ENCODE assay signal across 28 mouse cellular contexts in the genomic region with DNA sequence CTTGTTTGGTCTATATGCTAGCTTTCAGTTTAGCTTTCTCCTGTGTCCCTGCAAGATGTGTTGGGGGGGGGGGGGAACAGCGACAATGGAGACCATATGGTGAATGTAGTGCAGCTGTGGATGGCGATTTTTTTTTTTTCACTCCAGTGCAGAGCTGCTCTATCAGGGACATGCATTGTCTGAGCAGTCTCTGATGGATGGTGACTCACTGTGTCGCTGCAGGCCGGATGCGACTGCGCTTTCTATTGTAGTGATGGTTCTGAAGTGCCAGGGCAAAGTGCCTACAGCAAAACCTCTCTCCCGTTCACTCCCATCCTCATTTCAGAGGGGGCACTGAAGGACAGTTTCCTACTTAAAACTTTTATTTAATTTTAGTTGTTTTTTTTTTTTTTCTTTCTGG.
DNase-seq lines count a peak whose midpoint lies in the region; ATAC-seq lines count a peak whose summit lies in the region.
"Had no signal": no experiment of that assay in that cellular context is flagged by ENCODE, and none has a peak within 500 bp of the region (broad histone marks: within the 10 kb centered on the region; RNA-seq: fewer than 3 reads in every experiment).

No protein-coding gene starts in this region.

- H3K9me3 ChIP-seq in hindbrain, embryonic 13.5 days = no peaks in the 10 kb centered on the region
- H3K9me3 ChIP-seq in hindbrain, embryonic 12.5 days (replicated peaks) = no peaks in the 10 kb centered on the region
- H3K9me3 ChIP-seq: embryonic facial prominence, embryonic 13.5 days; hindbrain, embryonic 15.5 days; intestine, embryonic 15.5 days; lung, embryonic 15.5 days; midbrain, embryonic 10.5 days had no signal

- no peak overlapping the region for H3K9ac ChIP-seq in hindbrain, embryonic 13.5 days
- H3K9ac ChIP-seq in hindbrain, embryonic 12.5 days = no peak overlapping the region
- H3K9ac ChIP-seq: embryonic facial prominence, embryonic 13.5 days; hindbrain, embryonic 15.5 days; intestine, embryonic 15.5 days; liver, embryonic 14.5 days; lung, embryonic 15.5 days had no signal

- ATAC-seq in hindbrain, embryonic 13.5 days (ENCODE audit: low FRiP score) = no peak
- ATAC-seq in hindbrain, embryonic 12.5 days (ENCODE audit: low FRiP score) = no peak
- ATAC-seq: forebrain, embryonic 16.5 days; intestine, embryonic 15.5 days had no signal

- DNase-seq in embryo, embryonic 10.5 days (ENCODE audit: low spot score) = peak; percentile 24
- no peak for DNase-seq in embryo, embryonic 9.5 days (ENCODE audit: extremely low spot score)
- peak; percentile 19 for DNase-seq in right cerebral cortex, adult 18-20 months
- no peak for DNase-seq in right cerebral cortex, postnatal 25 days
- no peak for DNase-seq in adipocyte (ENCODE audit: low spot score)
- DNase-seq in ovary, postnatal 10 days (ENCODE audit: low spot score) = no peak
- DNase-seq: adrenal gland, postnatal 10 days; cerebellum, adult 11-12 months; cerebellum, adult 9-11 months; gastrocnemius, postnatal 14 days; heart, postnatal 14 days; kidney, adult 2 months; kidney, postnatal 36 days; left cerebral cortex, postnatal 4 days; liver had no signal

- H3K27me3 ChIP-seq in hindbrain, embryonic 13.5 days = no peaks in the 10 kb centered on the region
- no peaks in the 10 kb centered on the region for H3K27me3 ChIP-seq in hindbrain, embryonic 12.5 days
- H3K27me3 ChIP-seq: CH12.LX; embryonic facial prominence, embryonic 13.5 days; hindbrain, embryonic 15.5 days; intestine, embryonic 15.5 days; lung, embryonic 15.5 days had no signal

- no peak overlapping the region for H3K4me2 ChIP-seq in hindbrain, embryonic 13.5 days
- no peak overlapping the region for H3K4me2 ChIP-seq in hindbrain, embryonic 12.5 days (replicated peaks)
- H3K4me2 ChIP-seq: embryonic facial prominence, embryonic 13.5 days; hindbrain, embryonic 15.5 days; intestine, embryonic 15.5 days; lung, embryonic 15.5 days had no signal

- no peak overlapping the region for H3K4me3 ChIP-seq in hindbrain, embryonic 13.5 days
- no peak overlapping the region for H3K4me3 ChIP-seq in hindbrain, embryonic 12.5 days
- H3K4me3 ChIP-seq: embryonic facial prominence, embryonic 13.5 days; erythroblast, embryonic 14.5 days; hindbrain, embryonic 15.5 days; intestine, embryonic 15.5 days; layer of hippocampus, adult 2 months; lung, embryonic 15.5 days; midbrain, embryonic 10.5 days; myocyte had no signal

- H3K36me3 ChIP-seq in hindbrain, embryonic 13.5 days = no peaks in the 10 kb centered on the region
- H3K36me3 ChIP-seq in hindbrain, embryonic 12.5 days = no peaks in the 10 kb centered on the region
- H3K36me3 ChIP-seq: embryonic facial prominence, embryonic 13.5 days; hindbrain, embryonic 15.5 days; intestine, embryonic 15.5 days; lung, embryonic 15.5 days; midbrain, embryonic 10.5 days had no signal

- WGBS in hindbrain, embryonic 13.5 days = 46% methylated on average over 7 of the region's 7 CpGs
- 56% methylated on average over 7 of the region's 7 CpGs for WGBS in hindbrain, embryonic 12.5 days

- peaks cover 14% of the 10 kb centered on the region for H3K4me1 ChIP-seq in hindbrain, embryonic 13.5 days (replicated peaks)
- H3K4me1 ChIP-seq in hindbrain, embryonic 12.5 days = peaks cover 6% of the 10 kb centered on the region
- H3K4me1 ChIP-seq: intestine, embryonic 15.5 days had no signal

- peak overlapping the region; percentile 12; the same call in 1 of the 2 replicates for H3K27ac ChIP-seq in hindbrain, embryonic 13.5 days
- no peak overlapping the region for H3K27ac ChIP-seq in hindbrain, embryonic 12.5 days
- H3K27ac ChIP-seq: embryonic facial prominence, embryonic 13.5 days; hindbrain, embryonic 15.5 days; intestine, embryonic 15.5 days; layer of hippocampus, adult 2 months; liver, embryonic 14.5 days; lung, embryonic 15.5 days; midbrain, embryonic 10.5 days had no signal

Comparison
In these comparisons a context has a peak if more than half of its experiments do, and no peak if none do; other contexts are left out.
1. DNase-seq: peak in embryo, embryonic 10.5 days (single experiment) and right cerebral cortex, adult 18-20 months (single experiment); none in embryo, embryonic 9.5 days (single experiment), right cerebral cortex, postnatal 25 days (single experiment), adipocyte (single experiment) and ovary, postnatal 10 days (single experiment).